Mouse (Mus musculus) embryo, embryonic 11 days (tissue): ENCODE data around the gene Olfr1045.
"Not testable (repeated sequence)": the region's sequence is repeated elsewhere in the genome, so short reads cannot be mapped to it uniquely, and the experiment has no call there.

Experiments used
- DNase-seq: peaks from one replicate; pipeline ENCODE4 v3.0.0-alpha.2; 2015

Olfr1045 gene

DNA sequence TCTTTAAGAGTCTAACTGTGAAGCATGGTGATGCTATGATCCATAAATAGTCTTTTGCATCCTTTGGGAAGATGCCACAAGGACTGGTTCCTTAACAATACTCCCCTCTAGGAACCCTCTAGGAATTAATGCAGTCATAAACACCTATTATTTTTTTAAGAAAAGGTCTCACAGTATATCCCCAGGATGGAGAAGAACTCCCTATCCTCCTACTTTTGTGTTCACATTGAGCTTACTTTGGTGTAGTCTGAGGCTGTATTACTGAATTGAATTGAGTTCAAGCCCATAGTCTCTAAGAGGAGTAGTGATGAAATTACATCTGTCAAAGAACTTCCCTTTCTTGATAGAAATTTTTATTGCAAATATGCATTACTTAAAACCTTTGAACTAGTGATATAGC is at the start of gene Olfr1045:
TSS of gene Olfr1045 (minus strand) at position 101 of the 400 bp plus-strand sequence.
- no peak for DNase-seq

DNA sequence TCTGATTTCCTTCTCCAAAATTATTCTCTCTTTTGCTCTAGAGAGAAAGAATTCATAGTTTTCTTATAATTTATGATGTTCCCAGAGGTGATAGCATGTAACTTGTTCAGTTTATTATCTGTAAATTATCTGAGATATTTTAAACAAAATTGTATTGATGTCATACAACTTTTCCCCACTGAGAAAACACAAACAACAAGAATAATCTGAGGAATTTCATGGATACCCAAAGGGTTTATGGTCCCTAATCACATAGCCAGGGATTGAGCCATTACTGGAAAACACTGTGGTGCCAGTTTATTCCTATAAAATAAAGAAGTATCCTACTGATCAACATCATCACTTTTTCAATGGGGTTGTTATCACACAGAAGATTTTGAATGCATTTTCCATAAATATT is 37.4 kb upstream of the Olfr1045 start, which contains the start of gene Olfr1048:
TSS of gene Olfr1048 (minus strand) at position 101 of the 400 bp plus-strand sequence.
- DNase-seq: no peak

DNA sequence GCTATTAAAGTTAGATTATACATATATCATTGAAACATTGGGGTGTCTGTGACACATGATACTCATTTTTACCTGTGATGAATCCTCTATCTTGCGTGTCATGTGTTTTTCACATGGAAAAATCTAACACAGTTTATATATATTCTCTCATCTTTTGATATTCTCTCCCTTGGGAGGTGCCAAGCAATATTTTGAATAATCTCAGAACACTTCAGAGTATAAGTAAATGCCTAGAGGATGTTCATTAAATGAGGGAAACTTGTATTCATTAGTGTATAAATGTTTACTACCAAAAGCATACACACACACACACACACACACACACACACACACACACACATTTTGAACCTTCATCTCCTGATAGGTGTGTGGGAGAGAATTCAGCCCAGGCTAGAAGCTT is 28.5 kb upstream of the Olfr1045 start, which contains the start of gene Olfr1047:
TSS of gene Olfr1047 (minus strand) at position 101 of the 400 bp plus-strand sequence.
- DNase-seq: no peak

DNA sequence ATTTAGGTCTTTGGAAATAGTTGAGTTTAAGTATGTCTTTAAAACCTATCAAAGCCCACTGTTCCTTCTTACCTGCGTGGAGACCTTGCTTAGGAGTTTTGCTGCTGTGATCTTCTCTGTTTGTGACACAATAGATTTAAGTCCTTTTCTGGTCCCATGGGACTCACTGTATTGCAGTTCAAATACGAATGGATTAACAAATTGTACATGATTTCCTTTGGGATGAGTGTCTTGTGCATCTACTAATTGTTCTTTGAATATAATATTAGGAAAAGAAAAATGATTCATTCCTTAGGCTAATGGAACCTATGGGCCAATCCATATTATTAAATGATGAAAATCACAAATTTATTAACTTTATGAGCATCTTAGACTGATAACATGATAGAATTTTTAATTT is 16.4 kb upstream of the Olfr1045 start, which contains the start of gene Olfr1046:
TSS of gene Olfr1046 (minus strand) at position 101 of the 400 bp plus-strand sequence.
- DNase-seq: no peak

DNA sequence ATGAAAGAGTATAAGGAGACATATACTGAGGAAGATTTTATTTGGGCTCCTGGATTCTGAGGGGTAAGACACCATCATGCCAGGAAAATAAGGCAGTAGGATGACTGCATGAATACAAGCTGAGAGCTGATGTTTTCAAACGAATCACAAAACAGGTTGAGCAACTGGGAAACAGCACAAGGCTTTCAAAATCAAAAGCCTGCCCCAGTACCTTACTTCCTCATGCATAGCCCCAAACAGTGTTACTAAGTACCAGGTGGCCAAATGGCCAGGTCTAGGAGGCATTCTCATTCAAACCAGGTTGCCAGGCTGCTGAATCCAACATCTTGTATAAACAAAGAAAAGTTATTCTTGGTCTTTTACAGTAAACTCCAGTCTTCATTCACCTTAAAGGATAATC is 6.9 kb downstream of the Olfr1045 start:
- DNase-seq: no peak

DNA sequence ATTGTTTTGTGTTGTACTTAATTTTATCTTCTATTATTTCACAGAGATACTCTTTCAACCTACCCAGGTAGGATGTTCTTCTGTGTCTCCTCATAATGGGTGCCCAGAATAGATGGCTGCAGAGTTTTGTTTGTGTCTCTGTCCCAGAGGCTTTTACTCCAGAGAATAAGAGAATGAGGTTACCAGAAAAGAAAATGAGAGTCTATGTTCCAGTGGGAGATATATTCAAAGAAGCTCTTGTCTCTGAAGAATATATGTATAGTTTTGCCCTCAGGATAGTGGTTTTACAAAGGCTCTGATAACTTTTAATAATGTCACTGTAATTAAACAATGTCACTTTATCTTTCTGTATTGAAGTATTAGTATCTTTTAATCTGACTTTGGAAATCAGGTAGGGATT is 17.2 kb downstream of the Olfr1045 start, which contains the start of gene Olfr52:
TSS of gene Olfr52 (minus strand) at position 101 of the 400 bp plus-strand sequence.
- DNase-seq: no peak

DNA sequence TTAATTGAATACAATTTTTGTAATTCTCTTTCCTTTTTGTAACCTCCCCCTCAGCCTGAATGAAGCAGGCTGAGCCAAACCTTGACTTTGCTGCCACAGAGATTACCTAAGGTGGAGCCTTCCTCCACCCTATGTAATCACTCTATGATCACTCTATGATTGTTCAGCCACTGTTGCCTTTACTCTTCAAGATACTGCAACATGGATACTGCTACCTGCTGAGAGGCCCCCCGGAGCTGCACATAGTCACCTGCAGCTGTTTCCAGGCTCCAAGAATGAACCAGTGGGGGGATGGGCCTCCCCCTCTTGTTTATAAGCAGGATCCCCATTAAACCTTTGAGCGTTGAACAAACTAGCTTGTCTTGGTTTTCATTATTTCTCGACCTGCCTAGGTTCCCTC is 22.9 kb downstream of the Olfr1045 start:
- DNase-seq: no peak

DNA sequence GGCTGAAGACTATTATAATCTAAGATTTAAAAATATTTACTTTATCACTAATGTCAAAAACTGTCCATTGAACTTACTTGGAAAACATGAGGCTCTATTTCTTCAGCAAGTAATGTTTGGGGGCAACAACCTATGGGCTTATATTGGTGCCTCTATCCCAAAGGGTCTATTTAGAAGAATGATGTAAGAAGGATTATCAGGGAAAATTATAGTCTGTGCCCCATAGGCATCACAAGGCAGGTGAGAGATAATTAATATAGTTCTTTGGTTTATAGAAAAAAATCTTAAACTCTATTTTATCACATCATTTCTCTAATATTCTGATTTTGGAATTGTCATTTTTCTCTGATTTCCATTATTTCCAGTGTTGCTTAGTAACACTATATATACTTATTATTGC is 25.1 kb downstream of the Olfr1045 start, which contains the start of gene Olfr1044:
TSS of gene Olfr1044 (minus strand) at position 101 of the 400 bp plus-strand sequence.
- DNase-seq: no peak

DNA sequence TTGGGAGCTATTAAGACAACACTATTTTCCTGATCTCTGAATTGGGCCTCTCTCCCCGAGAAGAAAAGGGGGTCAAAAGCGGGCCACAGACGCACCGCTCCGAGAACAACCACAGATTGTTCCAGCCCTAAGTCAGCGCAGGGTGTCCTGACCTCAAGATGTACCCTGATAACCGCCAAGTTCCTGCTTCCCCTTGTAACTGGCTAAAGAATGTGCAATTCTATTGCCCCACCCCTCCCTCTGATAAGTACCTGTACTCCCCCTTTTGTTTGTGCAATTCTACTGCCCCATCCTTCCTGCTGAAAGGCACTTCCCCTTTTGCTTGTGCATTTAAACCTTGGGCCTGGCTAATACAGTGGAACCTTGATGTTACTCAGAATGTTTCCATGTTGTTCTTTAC is 27.4 kb downstream of the Olfr1045 start:
- DNase-seq: not testable (repeated sequence)

DNA sequence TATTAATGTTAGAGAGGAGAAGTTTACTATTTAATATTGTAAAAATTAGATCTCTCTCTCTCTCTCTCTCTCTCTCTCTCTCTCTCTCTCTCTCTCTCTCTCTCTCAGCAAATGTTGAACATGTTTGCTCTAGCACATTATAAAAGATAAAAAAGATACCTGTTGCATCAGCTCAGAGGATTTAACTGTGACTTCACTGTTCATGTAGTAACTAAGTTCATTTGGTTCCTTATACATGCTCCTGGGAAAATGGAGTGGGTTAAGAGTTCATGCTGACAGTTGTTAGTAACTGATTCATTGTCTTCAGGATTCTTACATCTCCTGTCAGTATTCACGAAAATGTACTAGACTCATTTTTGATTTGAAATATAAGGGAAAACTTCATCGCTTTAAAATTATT is 35.4 kb downstream of the Olfr1045 start, which contains the start of gene Olfr1043:
TSS of gene Olfr1043 (minus strand) at position 101 of the 400 bp plus-strand sequence.
- no peak for DNase-seq

DNA sequence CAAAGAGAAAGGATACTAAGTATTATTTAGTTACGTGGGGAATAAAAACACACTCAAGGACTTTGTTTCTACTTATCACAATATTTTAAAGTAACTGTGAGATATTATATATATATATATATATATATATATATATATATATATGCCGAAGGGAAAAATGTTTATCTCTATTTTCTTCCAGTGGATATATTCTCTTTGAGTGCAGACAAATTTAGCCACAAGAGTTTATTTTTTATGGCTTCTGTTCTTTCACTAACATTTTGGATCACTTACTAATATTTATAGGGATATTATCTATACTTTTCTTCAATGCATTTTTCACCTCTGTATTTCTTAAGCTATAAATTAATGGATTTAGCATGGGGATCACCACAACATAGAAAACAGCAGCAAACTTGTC is 41.1 kb downstream of the Olfr1045 start, which contains the start of gene Olfr1042:
TSS of gene Olfr1042 (minus strand) at position 101 of the 400 bp plus-strand sequence.
- DNase-seq: no peak

DNA sequence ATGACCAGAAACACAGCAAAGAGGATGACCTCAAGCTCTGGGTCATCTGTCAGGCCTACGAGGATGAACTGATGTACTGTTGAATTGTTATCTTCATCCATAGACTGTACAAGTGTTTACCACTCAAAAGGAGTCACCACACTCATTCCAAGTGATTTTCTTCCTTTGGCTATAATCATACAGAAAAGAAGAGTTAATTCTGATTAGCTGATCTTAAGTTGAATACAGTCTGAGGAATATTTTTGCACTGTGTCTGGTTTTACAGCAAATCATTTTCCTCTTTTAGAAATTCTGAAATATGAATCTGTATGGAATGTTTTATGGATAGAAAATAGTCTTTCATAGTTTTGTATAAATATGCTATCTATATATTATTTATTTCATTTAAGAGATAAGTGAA is 56.2 kb downstream of the Olfr1045 start, which contains the start of gene Olfr1040:
TSS of gene Olfr1040 (minus strand) at position 101 of the 400 bp plus-strand sequence.
- DNase-seq: no peak
